Mouse (Mus musculus) liver, adult 2 months (tissue): Measurements from ENCODE around the gene Ccdc13.

Source experiments
- CTCF ChIP-seq: fragments of 200-500 bp; IDR thresholded peaks from 2 replicates; pipeline ENCODE4 v1.5.1; 2011; ENCODE audit warnings: low read depth, low read length, control low read depth
- POLR2A ChIP-seq: fragments of 200-500 bp; IDR thresholded peaks from 2 replicates; pipeline ENCODE4 v1.6.1; 2011; ENCODE audit warnings: low read length, control low read depth; ENCODE audit not compliant: insufficient read depth; ENCODE audit errors: extremely low read depth

DNA sequence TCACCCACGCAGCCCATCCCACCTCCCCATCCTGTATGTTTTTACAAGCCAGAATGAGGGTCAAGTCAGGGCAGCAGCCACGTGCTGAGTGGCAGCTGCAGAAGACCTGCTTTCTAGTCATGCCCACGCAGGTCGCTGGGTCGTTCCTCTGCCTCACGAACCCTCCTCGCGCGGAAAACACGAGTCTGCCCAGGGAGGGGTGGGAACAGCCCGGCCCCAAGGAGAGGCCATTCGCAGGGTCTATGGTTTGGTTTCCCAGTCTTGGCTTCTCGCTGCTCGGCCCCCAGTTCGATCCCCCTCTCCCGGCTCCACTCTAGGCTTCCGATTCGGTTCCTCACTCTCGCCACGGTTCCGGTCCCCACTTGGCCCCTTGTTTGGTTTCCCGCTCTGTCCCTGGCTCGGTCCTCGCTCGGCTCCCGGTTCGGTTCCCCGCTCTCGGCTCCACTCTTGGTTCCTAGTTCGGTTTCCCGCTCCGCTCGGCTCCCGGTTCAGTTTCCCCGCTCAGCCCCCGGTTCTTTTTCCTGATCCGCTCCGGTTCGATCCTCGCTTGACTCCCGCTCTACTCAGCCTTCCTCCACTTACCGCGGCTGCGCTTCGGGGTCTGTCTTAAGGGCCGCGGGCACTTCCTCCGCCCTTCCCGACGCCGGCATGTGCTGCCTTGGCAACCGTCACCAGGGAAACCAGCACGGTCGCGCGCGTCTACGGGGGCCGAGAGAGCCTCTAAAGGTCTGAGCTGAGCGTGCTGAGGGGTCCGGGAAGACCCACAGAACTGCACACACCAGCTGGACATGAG is at the start of gene Ccdc13:
- TF ChIP-seq POLR2A (no peak), CTCF (no peak)
